Mouse (Mus musculus): ENCODE data around the gene Kat8. TPM values are rescaled to one million over a fixed set of nuclear protein-coding genes. Genes with fewer than 3 reads are reported as not detected.

The Kat8 gene
- polyA plus RNA-seq (2012; rRNA removed): 14.2 and 14.8 TPM in 2 replicates

DNA sequence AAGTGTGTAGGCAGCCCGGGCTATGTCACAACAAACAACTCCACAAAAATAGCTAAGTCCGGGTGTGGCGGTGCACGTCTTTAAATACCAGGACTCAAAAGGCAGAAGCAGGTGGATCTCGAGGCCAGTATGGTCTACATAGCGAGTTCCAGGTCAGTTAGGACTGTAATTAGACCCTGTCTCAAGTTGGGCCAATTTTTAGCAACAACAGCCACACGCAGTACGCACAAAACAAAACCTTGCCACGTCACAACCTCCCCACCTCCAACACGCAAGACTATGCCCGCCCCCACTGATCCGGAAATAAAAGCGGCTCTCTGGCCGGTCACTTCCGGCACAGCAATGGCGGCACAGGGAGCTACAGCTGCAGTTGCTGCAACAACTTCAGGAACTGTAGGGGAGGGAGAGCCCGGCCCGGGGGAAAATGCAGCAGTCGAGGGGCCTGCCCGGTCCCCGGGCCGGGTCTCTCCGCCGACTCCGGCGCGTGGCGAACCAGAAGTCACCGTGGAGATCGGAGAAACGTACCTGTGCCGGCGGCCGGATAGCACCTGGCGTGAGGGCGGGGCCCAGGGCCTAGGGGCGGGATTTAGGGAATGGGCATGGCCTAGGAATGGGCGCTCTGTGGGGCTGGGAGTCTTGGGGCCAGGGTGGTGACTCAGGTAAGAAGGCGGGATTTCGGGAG lies at the start of gene Kat8:
TSS of gene Kat8 (plus strand) at position 327 of the 682 bp plus-strand sequence.
- under 1% methylated on average over 40 of the region's 40 CpGs for WGBS
- DNase-seq (ENCODE audit: low read depth, low spot score): no peak

DNA sequence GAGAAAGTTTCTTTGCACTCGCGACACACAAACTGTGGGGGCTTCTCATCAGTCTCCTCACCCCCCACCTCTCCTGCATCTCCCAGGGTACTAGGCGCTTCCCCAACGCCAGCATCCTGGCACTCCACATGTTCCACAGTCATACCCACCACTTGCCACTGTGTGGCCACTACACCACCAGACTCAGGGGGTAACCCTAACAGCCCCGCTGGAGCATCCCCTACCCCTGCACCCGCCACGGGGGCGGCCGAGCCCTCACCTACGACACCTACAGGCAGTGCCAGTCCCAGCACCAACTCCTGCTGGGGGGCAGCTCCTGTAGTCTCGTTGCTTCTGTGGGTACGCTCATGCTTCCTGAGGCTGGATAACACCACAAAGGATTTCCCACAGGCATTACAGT lies 45.9 kb upstream of the Kat8 start:
- no peak for DNase-seq (ENCODE audit: low read depth, low spot score)
- 92% methylated on average over 12 of the region's 12 CpGs for WGBS

DNA sequence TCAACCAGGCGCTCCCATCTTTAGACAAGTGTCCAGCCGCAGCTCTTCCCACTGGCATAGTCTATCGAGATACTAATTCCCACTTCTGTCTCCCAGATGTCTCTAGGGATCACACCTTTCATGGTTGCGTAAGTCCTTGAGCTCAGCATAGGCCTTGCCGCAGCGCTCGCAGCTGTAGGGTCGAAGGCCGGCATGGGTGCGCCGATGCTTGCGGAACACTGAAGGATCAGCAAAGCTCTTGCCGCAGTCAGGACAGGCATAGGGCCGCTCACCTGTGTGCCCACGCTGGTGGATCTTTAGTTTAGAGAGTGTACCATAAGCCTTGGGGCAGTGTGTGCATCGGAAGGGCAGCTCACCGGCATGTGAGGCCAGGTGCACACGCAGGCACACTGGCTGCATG lies 44.7 kb upstream of the Kat8 start:
- no peak for DNase-seq (ENCODE audit: low read depth, low spot score)
- 96% methylated on average over 18 of the region's 18 CpGs for WGBS

DNA sequence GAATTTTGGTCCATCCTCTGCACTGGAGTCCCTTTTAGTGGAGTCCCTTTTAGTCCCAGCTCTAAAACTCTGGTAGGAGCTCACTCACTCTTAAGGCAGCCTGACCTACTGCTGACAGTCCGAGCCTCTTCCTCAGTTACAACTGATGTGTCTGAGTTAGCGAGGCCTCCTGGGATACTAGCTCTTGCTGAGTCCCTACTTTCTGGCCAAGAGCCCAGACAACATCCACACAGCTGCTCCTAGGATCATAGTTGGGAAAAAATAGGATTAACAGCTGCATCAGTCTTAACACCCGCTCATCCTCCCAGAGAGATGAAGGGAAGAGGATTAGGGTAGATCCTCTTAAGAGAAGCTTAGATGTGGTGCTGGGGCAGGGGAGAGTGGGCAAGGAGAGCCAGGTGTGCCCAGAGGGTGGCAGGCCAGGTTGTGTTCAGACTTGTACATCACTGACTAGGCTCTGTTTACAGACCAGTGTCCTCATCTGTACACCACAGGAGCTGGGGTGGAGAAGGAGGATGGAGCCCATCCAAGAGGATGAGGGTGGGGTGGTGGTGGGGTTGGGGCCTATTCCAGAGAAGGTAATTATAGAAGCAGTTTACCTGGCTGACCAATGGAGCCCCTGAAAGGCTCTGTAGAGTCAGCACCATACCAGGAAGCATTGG lies 43.0 kb upstream of the Kat8 start:
- WGBS: 61% methylated on average over 3 of the region's 3 CpGs
- DNase-seq (ENCODE audit: low read depth, low spot score): no peak

DNA sequence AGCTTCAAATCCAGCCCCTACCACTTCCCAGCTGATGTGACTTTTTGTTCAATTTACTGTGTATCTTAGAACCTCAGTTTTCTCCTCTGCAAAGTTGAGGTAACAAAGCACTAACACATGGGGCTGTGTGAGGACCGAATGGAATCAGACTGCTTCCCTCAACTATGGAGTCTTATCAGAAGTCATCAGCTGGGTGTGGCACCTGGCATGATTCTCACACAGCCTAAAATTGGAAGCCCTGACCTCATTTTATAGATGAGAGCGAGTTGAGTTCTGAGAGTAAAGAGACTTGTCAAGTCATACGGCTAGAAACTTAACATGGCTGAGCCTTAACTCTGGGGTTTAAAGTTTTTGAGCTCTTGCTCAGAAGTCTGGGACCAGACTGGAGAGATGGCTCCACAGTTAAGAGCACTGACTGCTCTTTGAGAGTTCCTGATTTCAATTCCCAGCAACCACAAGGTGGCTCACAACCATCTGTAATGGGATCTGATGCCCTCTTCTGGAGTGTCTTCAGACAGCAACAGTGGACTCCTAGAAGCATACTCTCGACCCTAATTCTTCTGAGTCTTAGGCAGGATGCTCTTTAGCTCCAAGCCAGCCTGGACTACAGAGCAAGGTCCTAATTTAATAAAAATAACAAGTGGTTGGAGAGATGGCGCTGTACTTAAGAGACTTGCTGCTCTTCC lies 42.0 kb upstream of the Kat8 start:
- 53% methylated on average over 5 of the region's 5 CpGs for WGBS
- DNase-seq (ENCODE audit: low read depth, low spot score): no peak

DNA sequence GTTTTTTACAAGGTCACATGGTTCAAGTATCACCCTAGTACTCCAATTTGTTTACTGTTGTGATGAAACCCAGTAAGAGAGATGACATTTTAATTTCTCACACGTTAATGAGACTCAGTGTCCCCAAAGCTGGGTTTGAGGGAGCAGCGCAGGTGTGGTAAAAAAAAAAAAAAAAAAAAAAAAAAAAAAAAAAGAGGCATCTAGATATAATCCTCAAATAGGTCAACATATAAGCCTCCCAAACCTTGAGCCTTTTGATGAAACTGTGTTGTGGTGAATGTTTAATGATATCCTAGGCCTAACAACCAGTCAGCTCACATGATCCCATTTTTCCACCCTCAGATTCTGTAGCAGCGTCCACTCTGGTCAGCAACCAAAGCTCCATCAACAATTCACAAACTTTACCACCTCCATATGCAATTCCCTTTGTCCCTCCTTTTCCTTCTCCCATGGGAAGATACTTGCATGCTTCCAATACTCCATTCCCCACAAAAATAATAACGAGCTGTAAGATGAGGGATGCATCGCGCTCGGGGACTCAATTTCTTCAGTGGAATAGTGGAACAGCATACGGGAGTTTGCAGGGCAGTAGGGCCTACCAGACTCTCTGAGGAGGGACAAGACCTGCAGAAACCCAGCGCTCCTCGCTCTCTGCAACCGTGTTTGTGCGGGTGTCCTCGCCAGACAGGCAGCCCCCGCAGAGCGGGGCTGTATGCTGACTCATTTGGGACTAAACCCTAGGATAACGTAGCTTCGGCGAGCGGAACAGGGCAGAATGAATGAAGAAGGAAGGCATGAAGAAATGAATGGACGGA lies 37.3 kb upstream of the Kat8 start:
- DNase-seq (ENCODE audit: low read depth, low spot score): no peak
- WGBS: 3% methylated on average over 20 of the region's 20 CpGs

DNA sequence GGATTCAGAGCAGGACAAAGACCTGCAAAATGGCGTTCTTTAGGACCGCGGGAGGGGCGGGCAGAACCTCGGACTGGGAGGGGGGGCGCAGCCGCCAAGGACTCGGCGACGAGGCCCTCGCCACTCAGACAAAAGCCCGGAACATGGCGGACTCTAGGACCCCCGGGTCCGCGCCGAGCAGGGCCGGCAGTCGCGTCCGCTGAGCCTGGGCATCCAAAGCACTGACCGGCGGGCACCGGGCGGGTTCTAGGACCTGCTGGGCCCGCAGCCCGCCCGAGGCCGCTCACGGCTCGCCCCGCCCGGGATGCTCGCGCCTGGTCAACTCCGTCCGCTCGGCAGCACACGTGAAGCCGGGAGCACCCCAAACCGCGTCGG lies 36.7 kb upstream of the Kat8 start:
- peak; percentile 73 for DNase-seq (ENCODE audit: low read depth, low spot score)
- WGBS: under 1% methylated on average over 43 of the region's 43 CpGs

DNA sequence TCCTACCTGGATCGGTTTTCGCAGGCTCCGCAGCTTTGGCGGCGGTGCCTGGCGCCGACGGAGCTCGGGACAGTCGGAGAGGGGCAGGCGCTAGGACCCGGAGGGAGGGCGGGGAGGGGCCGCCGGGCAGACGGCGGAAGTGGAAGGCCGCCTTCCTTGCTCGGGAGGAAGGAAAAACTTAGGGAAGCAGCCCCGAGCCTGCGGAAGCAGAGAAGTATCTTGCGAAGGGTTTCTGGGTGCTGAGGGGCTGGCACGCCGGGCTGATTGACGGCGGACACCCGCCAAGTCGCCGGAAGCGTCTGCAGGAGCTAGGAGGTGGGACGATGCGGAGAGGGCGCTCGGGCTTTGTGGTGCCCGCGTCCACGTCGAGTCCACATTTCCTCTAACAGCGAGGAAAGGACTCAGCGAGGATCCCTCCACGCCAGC lies 36.3 kb upstream of the Kat8 start, which contains the start of gene Zfp646:
TSS of gene Zfp646 (plus strand) at position 181 of the 426 bp plus-strand sequence.
- under 1% methylated on average over 41 of the region's 41 CpGs for WGBS
- peak; percentile 57 for DNase-seq (ENCODE audit: low read depth, low spot score)

DNA sequence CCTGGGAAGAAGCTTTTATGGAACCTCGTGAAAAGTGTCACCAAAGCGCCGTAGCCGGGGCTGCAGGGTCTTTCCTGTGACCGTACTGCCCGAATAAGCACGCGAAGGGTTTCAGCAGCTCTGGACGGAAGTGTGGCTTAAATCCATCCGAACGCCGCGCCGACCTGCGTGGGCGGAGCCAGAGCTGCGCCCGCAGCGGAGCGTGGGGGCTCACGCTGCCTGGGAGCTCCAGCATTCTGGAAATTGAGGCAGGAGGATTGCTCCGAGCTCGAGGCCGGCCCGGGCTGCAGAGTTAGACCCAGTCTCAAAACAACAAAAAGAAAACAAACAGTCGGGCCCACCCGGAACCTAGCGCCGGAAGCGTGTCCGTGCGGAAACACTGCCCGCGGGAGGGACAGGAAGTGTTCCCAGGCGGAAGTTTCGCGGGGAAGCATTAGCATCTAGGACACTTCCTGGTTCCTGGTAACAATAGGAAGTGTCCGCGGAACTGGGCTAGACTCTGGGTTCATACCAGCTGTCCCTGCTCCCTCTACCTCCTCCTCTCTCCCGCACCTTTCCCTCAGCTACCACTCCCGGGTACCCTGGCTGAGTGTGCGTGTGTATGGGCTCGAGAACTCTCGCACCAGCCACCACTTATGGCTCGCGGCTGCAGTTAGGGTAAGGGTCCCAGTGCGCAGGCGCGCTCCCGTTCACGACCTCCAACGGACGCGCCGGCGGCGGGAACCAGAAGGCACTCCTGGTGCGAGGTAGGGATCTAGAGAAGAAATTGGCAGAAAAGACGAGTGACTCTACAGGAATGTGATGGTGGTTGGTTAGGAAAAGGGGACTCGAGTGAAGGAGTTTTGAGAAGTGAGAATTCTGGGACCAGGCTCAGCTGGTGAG lies 35.6 kb upstream of the Kat8 start, which contains the start of gene Zfp668:
TSS of gene Zfp668 (minus strand) at position 362 of the 882 bp plus-strand sequence.
- under 1% methylated on average over 60 of the region's 60 CpGs for WGBS
- DNase-seq (ENCODE audit: low read depth, low spot score): peak; percentile 73

DNA sequence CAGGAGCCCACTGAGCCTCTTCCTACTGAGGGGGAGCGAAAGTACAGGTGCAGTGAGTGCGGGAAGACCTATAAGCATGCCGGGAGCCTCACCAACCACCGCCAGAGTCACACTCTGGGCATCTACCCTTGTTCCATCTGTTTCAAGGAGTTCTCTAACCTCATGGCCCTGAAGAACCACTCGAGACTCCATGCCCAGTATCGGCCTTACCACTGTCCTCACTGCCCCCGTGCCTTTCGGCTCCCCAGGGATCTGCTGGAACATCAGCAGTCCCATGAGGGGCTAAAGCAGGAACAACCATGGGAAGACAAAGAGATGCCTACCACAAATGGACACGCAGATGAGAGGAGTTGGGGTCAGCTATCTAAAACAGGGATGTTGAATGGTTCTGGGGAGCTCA lies 33.0 kb upstream of the Kat8 start:
- no peak for DNase-seq (ENCODE audit: low read depth, low spot score)

DNA sequence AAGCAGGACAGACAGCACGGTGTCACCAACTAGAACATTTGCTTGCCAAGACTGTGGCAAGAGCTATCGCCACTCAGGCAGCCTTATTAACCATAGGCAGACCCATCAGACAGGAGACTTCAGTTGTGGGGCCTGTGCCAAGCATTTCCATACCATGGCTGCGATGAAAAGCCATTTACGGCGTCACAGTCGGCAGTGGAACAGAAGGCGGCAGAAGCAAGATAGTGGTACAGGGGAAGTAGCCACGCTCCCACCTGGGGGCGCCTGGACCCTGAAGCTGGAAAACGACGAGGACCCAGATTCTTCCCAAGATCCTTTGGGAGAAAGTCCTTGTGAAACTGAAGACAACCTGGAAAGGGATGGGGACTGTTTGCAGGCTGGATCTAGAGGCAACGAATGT lies 31.9 kb upstream of the Kat8 start:
- 83% methylated on average over 12 of the region's 12 CpGs for WGBS
- no peak for DNase-seq (ENCODE audit: low read depth, low spot score)

More for the DNA sequence above, 33.0 kb upstream of the Kat8 start:
- whole genome bisulfite sequencing: 94% methylated on average over 9 of the region's 9 CpGs

DNA sequence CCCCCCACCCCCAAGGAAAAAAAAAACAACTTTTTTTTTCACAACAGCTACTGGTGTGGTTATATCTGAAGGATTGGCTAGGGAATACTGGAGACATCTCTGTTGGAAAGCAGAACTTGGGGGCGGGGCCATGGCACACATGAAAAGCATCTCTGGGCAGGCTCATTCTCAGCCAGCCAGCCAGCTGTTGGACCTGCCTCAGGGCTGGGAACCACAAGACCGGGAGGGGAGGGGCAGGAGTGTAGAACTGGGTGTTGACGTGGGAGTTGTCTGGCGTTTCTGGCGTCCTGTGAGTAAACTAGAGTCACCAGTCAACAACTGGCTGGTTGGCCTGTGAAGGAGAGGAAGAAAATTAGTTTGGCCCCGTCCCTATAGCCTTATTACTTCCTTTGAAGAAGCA lies 26.4 kb upstream of the Kat8 start:
- no peak for DNase-seq (ENCODE audit: low read depth, low spot score)
- WGBS: 23% methylated on average over 6 of the region's 6 CpGs

DNA sequence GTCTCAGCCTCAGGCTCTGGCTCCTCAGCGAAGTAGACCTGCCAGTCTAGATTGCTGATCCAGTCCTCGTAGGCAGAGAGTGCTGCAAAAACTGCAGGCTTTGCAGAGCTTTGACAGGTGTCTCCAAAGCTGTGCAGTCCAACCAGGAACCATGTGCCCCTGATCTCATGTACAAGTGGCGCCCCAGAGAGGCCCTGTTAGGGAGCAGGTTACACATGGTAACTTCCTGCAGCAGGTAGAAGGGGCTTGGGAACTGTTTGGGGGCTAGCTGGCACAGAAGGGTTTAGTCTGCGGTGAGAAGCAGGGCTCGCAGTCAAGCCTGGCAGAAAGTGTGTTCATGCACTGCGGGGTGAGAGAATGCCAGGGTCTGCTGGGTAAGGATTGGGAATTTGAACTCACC lies 25.8 kb upstream of the Kat8 start:
- WGBS: 88% methylated on average over 6 of the region's 6 CpGs
- no peak for DNase-seq (ENCODE audit: low read depth, low spot score)

DNA sequence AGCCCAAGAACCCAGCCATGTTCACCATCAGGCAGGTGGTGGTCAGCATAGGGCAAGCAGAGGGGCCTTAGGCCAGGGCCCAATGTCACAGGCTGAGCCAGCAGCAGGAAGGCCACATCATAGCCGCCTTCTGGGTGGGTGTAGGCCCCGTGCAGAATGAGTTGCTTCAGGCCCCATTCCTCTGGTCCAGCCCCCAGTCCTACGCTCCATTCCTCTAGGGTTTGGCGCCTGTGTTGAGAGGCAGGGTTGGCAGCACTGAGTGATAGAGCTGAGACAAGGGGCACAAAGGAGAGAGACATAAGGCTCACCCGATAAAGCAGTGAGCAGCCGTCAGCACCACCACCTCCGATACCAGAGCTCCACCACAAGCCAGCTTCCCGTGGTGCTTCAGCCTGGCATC lies 25.1 kb upstream of the Kat8 start:
- 91% methylated on average over 8 of the region's 8 CpGs for WGBS
- no peak for DNase-seq (ENCODE audit: low read depth, low spot score)

DNA sequence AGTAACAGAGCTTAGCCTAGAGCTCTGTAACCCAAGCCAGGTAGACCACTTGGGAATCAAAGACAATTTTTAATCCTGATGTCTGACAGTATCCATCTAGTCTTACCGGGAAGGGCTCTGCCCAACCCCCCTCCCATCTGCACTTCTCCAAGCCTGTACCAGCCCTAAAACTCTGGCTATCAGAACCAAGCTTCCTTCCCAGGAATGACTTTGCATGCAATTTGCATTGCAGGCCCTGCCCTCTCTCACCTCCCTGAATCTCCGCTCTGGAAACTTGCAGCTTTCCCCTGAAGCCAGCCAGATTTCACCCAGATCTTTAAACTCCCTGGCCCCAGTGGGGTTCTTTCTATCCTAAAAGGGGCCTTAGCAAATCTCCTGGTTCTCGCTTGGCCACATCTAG lies 24.5 kb upstream of the Kat8 start:
- 90% methylated on average over 3 of the region's 3 CpGs for WGBS
- DNase-seq (ENCODE audit: low read depth, low spot score): no peak

DNA sequence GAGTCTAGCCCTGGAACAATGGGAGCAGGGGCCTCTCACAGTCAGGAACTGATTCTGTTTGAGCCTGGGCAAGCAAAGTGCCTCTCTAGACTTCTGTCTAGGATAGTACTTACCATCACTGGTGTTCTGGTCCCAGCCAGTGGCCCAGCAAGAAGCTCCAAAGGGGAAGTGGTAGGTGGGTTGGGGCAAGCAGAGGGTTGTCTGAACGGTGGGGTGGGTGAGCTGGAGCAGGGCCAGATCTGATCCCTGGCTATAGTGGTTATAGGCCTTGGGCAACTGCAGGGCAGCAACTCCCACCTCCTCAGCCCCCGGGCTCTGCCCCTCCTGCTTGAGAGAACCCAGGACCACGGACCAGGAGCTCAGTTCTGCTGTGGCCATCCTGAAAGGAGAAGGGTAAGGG lies 23.5 kb upstream of the Kat8 start:
- WGBS: 66% methylated on average over 3 of the region's 3 CpGs
- DNase-seq (ENCODE audit: low read depth, low spot score): no peak

DNA sequence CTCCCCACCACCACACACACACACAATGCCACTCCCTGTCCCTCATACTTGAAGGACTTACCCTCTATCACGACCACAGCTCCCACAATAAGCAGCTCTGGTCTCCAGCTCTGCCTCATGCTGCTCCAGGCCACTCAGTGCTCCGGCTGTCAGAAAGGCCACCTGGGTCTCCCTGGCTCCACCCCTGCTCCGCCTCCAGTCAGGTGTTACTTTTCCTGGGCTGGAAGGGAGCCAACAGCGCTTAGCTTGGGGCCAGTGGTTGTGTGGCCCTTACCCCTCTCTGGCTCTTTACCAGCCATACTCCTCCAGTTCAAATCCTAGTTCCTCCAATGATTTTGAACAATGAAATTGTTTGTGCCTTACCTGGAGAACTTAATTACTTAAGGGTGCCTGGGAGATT lies 21.5 kb upstream of the Kat8 start, which contains the start of gene Prss53:
TSS of gene Prss53 (minus strand) at position 173 of the 400 bp plus-strand sequence.
- 15% methylated on average over 4 of the region's 4 CpGs for WGBS
- DNase-seq (ENCODE audit: low read depth, low spot score): no peak

DNA sequence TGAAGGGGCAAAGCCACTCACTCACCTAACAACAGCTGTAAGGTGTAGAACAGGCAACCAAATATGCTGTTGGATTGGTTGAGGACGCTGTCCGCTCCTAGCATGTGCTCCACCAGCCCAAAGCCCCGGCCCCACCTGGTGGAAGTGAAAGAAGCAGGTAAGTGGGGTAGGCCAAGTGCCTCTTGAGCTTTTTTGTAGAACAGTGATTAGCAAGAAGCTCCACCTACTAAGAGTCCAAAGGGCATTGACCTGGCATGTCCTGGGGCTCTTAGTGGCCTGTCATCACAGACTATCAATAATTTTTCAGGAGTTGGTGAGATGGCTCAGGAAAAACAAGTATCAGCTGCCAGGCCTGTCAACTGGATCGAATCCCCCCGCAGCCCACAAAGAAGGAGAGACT lies 17.8 kb upstream of the Kat8 start:
- DNase-seq (ENCODE audit: low read depth, low spot score): no peak
- WGBS: 44% methylated on average over 5 of the region's 5 CpGs

DNA sequence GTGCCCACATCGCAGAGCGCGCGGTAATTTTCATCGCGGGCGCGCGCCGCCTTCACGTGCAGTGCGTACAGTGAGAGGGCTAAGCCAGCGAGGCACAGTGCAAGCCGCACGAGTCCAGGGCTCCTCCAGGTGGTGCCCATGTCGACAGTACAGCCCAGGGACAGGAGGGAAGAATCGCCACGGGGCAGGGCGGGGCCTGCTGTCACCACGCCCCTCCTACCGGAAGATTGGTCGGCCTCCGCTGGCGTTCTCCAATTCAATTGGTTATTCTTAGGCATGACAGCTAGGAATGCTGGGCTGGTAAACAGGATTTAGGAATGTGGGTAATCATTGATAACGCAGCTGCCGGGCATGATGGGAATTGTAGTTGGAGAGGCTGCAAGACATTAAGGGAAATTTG lies 16.9 kb upstream of the Kat8 start, which contains the start of the genes Gm21974 and Vkorc1:
TSS of gene Gm21974 (minus strand) at position 13 of the 400 bp plus-strand sequence.
TSS of gene Vkorc1 (minus strand) at position 176 of the 400 bp plus-strand sequence.
- peak; percentile 85 for DNase-seq (ENCODE audit: low read depth, low spot score)
- 1% methylated on average over 26 of the region's 26 CpGs for WGBS
